Mouse (Mus musculus) lung, embryonic 16.5 days (tissue): Measurements from ENCODE around the gene Sec24b. TPM values are rescaled to one million over a fixed set of nuclear protein-coding genes. Genes with fewer than 3 reads are reported as not detected.
A peak's percentile ranks its signal among the peaks of the same experiment; 100 is the strongest.

Experiments used
- ATAC-seq: fragments of 200-750 bp; cut with Nextera tagmentation; 2 replicates; pipeline ENCODE4 v1.8.0; 2017; ENCODE audit warnings: low read depth, mild to moderate bottlenecking, moderate library complexity
- H3K27ac ChIP-seq: fragments of 300-500 bp; sonication (generic); 2 replicates; pipeline ENCODE4 v1.5.1; 2014; ENCODE audit warnings: mild to moderate bottlenecking, control low read depth, low read length
- H3K27me3 ChIP-seq: fragments of 300-500 bp; sonication (generic); 2 replicates; pipeline ENCODE4 v1.6.1; 2014; ENCODE audit warnings: low read depth, low read length, mixed read lengths; ENCODE audit not compliant: control insufficient read depth, insufficient read depth
- H3K36me3 ChIP-seq: fragments of 300-500 bp; sonication (generic); 2 replicates; pipeline ENCODE4 v1.6.1; 2014; ENCODE audit warnings: low read length; ENCODE audit not compliant: control insufficient read depth, insufficient read depth
- H3K4me1 ChIP-seq: fragments of 300-500 bp; sonication (generic); replicated peaks from 2 replicates; pipeline ENCODE4 v1.6.1; 2014; ENCODE audit warnings: low read length, mixed read lengths; ENCODE audit not compliant: control insufficient read depth, insufficient read depth
- H3K4me2 ChIP-seq: fragments of 300-500 bp; sonication (generic); 2 replicates; pipeline ENCODE4 v1.6.1; 2014; ENCODE audit warnings: low read depth, low read length, control low read depth
- H3K4me3 ChIP-seq: fragments of 300-500 bp; sonication (generic); 2 replicates; pipeline ENCODE4 v1.5.1; 2014; ENCODE audit warnings: mild to moderate bottlenecking, low read length, control low read depth
- H3K9ac ChIP-seq: fragments of 300-500 bp; sonication (generic); 2 replicates; pipeline ENCODE4 v1.6.1; 2014; ENCODE audit warnings: low read length, control low read depth
- H3K9me3 ChIP-seq: fragments of 300-500 bp; sonication (generic); 2 replicates; pipeline ENCODE4 v1.6.1; 2016; ENCODE audit warnings: low read length; ENCODE audit not compliant: control insufficient read depth
- WGBS: fragments of 180-500 bp; shearing (Covaris S2); extraction: QIAGEN DNeasy Blood & Tissue Kit; methylation state at CpG from one replicate; pipeline ENCODE4 v1.1.7; 2014; 5-methylcytosine and 5-hydroxymethylcytosine counted together
- polyA plus RNA-seq: library from polyadenylated mRNA; unstranded; fragments of >200 nt; fragmentation: Nextera tagmentation; extraction: Ambion mirVana; gene quantifications from 2 replicates; pipeline ENCODE4 v1.2.1, GENCODE M21; 2015

Sec24b gene
- polyA plus RNA-seq, 1 experiment from 2014 or later: 35.6 TPM

- Histone ChIP-seq H3K27me3 (no peaks in the 10 kb centered on the region), H3K4me1 (0 out of 2 replicates have a peak, but pooled peaks cover 4% of the 10 kb centered on the region), H3K36me3 (no peaks in the 10 kb centered on the region), H3K4me2 (no peak overlapping the region), H3K9ac (no peak overlapping the region), H3K9me3 (peaks cover 2% of the 10 kb centered on the region; the same call in 1 of the 2 replicates), H3K27ac (no peak overlapping the region), H3K4me3 (no peak overlapping the region)
- 0 out of 2 replicates have a peak, but pooled peaks have one; percentile 31 for ATAC-seq
- 47% methylated on average over 2 of the region's 2 CpGs for WGBS
Observed at GRCm38 (mm10) chr3:130083312-130083711, 22.0 kb upstream of the Sec24b start.

GRCm38 (mm10) chr3:130080666-130081065, 19.3 kb upstream of the Sec24b start:
- H3K27ac ChIP-seq: no peak overlapping the region
- ATAC-seq: no peak
- 61% methylated on average over 6 of the region's 6 CpGs for WGBS
- no peaks in the 10 kb centered on the region for H3K4me1 ChIP-seq
- no peaks in the 10 kb centered on the region for H3K27me3 ChIP-seq
- no peak overlapping the region for H3K4me3 ChIP-seq
- H3K36me3 ChIP-seq: no peaks in the 10 kb centered on the region
- no peak overlapping the region for H3K9ac ChIP-seq
- H3K9me3 ChIP-seq: peaks cover 2% of the 10 kb centered on the region; the same call in 1 of the 2 replicates
- no peak overlapping the region for H3K4me2 ChIP-seq

- Histone ChIP-seq H3K4me3 (no peak overlapping the region), H3K27ac (no peak overlapping the region), H3K4me2 (no peak overlapping the region), H3K27me3 (no peaks in the 10 kb centered on the region), H3K4me1 (no peaks in the 10 kb centered on the region), H3K9ac (no peak overlapping the region), H3K9me3 (peaks cover under 1% of the 10 kb centered on the region; the same call in 1 of the 2 replicates), H3K36me3 (no peaks in the 10 kb centered on the region)
- no peak; the same call in 1 of the 2 replicates for ATAC-seq
- 5% methylated on average over 1 of the region's 1 CpGs for WGBS
Observed at GRCm38 (mm10) chr3:130079794-130080193, 18.4 kb upstream of the Sec24b start.

GRCm38 (mm10) chr3:130077291-130077690, 15.9 kb upstream of the Sec24b start:
- Histone ChIP-seq H3K9ac (no peak overlapping the region), H3K4me1 (no peaks in the 10 kb centered on the region; the same call in 1 of the 2 replicates), H3K9me3 (no peaks in the 10 kb centered on the region), H3K27me3 (no peaks in the 10 kb centered on the region), H3K27ac (no peak overlapping the region), H3K4me3 (no peak overlapping the region), H3K4me2 (no peak overlapping the region), H3K36me3 (no peaks in the 10 kb centered on the region)
- 87% methylated on average over 9 of the region's 9 CpGs for WGBS
- ATAC-seq: no peak

GRCm38 (mm10) chr3:130075746-130076145, 14.4 kb upstream of the Sec24b start:
- H3K36me3 ChIP-seq: no peaks in the 10 kb centered on the region
- H3K27ac ChIP-seq: no peak overlapping the region
- H3K4me3 ChIP-seq: no peak overlapping the region
- H3K9ac ChIP-seq: no peak overlapping the region
- no peaks in the 10 kb centered on the region for H3K9me3 ChIP-seq
- no peaks in the 10 kb centered on the region for H3K27me3 ChIP-seq
- no peak overlapping the region for H3K4me2 ChIP-seq
- no peak for ATAC-seq
- H3K4me1 ChIP-seq: no peaks in the 10 kb centered on the region; the same call in 1 of the 2 replicates
- 41% methylated on average over 1 of the region's 1 CpGs for WGBS

GRCm38 (mm10) chr3:130073085-130073484, 11.7 kb upstream of the Sec24b start:
- peak; percentile 45; the same call in 1 of the 2 replicates for ATAC-seq
- no peak overlapping the region for H3K4me3 ChIP-seq
- 53% methylated on average over 10 of the region's 10 CpGs for WGBS
- no peaks in the 10 kb centered on the region for H3K9me3 ChIP-seq
- H3K27ac ChIP-seq: no peak overlapping the region
- H3K27me3 ChIP-seq: no peaks in the 10 kb centered on the region
- H3K4me1 ChIP-seq: no peaks in the 10 kb centered on the region; the same call in 1 of the 2 replicates
- H3K4me2 ChIP-seq: no peak overlapping the region
- no peaks in the 10 kb centered on the region for H3K36me3 ChIP-seq
- H3K9ac ChIP-seq: no peak overlapping the region

- H3K4me2 ChIP-seq: no peak overlapping the region
- no peak overlapping the region for H3K9ac ChIP-seq
- 41% methylated on average over 2 of the region's 2 CpGs for WGBS
- no peaks in the 10 kb centered on the region; the same call in 1 of the 2 replicates for H3K4me1 ChIP-seq
- no peak overlapping the region for H3K27ac ChIP-seq
- ATAC-seq: no peak
- no peaks in the 10 kb centered on the region for H3K36me3 ChIP-seq
- H3K4me3 ChIP-seq: no peak overlapping the region
- no peaks in the 10 kb centered on the region for H3K27me3 ChIP-seq
- H3K9me3 ChIP-seq: no peaks in the 10 kb centered on the region
Observed at GRCm38 (mm10) chr3:130071918-130072317, 10.6 kb upstream of the Sec24b start.

- peak overlapping the region; percentile 97 for H3K27ac ChIP-seq
- H3K4me2 ChIP-seq: peak overlapping the region; percentile 77
- ATAC-seq: peak; percentile 92
- no peaks in the 10 kb centered on the region for H3K36me3 ChIP-seq
- peak overlapping the region; percentile 82 for H3K4me3 ChIP-seq
- no peaks in the 10 kb centered on the region for H3K27me3 ChIP-seq
- no peaks in the 10 kb centered on the region for H3K9me3 ChIP-seq
- under 1% methylated on average over 43 of the region's 92 CpGs for WGBS
- H3K9ac ChIP-seq: peak overlapping the region; percentile 90
- peaks cover 20% of the 10 kb centered on the region for H3K4me1 ChIP-seq
Observed at GRCm38 (mm10) chr3:130060396-130061029, 840 bp downstream of the Sec24b start.

GRCm38 (mm10) chr3:130059805-130060395, 1.5 kb downstream of the Sec24b start:
- WGBS: under 1% methylated on average over 37 of the region's 42 CpGs
- H3K27me3 ChIP-seq: no peaks in the 10 kb centered on the region
- H3K27ac ChIP-seq: peak overlapping the region; percentile 97
- H3K4me1 ChIP-seq: peaks cover 25% of the 10 kb centered on the region
- H3K9ac ChIP-seq: peak overlapping the region; percentile 90
- H3K4me2 ChIP-seq: peak overlapping the region; percentile 77
- ATAC-seq: no peak
- no peaks in the 10 kb centered on the region for H3K36me3 ChIP-seq
- peak overlapping the region; percentile 82 for H3K4me3 ChIP-seq
- no peaks in the 10 kb centered on the region for H3K9me3 ChIP-seq
